Mouse (Mus musculus) MEL (cell line): ENCODE measurements around the gene Arhgap4. TPM values are rescaled to one million over a fixed set of nuclear protein-coding genes. Genes with fewer than 3 reads are reported as not detected.

Experiments used
- DNase-seq: peaks from one replicate; pipeline ENCODE4 v3.0.0; 2011; ENCODE audit warnings: low read depth, low spot score
- H3K27ac ChIP-seq: 2 replicates; pipeline ENCODE4 v1.5.1; 2012; ENCODE audit warnings: low read depth, mild to moderate bottlenecking, control low read depth, low read length, moderate library complexity; ENCODE audit not compliant: control insufficient read depth
- H3K27me3 ChIP-seq, 2 experiments: fragments of 150-350 bp in 1 of 2; sonication (generic) in 1 of 2; 2 replicates each; pipeline ENCODE4 v1.6.1; 2012; ENCODE audit warnings: low read length in 2 of 2, mild to moderate bottlenecking in 2 of 2, improper control_type of control experiment in 1 of 2, moderate library complexity in 1 of 2; ENCODE audit not compliant: insufficient read depth in 2 of 2, control insufficient read depth in 1 of 2
- H3K36me3 ChIP-seq, 2 experiments: 2 replicates each; pipeline ENCODE4 v1.6.1; 2012 to 2014; ENCODE audit warnings: low read length in 2 of 2, improper control_type of control experiment in 1 of 2, inconsistent platforms in 1 of 2, mild to moderate bottlenecking in 1 of 2; ENCODE audit not compliant: insufficient read depth in 2 of 2, control insufficient read depth in 1 of 2
- H3K4me1 ChIP-seq, 2 experiments: fragments of 150-350 bp in 1 of 2; sonication (generic) in 1 of 2; 2 replicates each; pipeline ENCODE4 v1.6.1; 2012; ENCODE audit warnings: low read length in 2 of 2, improper control_type of control experiment in 1 of 2, mild to moderate bottlenecking in 1 of 2; ENCODE audit not compliant: insufficient read depth in 2 of 2, control insufficient read depth in 1 of 2
- H3K4me3 ChIP-seq, 2 experiments: fragments of 150-350 bp in 1 of 2; sonication (generic) in 1 of 2; 2 replicates each; pipeline ENCODE4 v1.5.1; 2012; ENCODE audit warnings: low read depth in 2 of 2, low read length in 2 of 2, mild to moderate bottlenecking in 2 of 2, moderate library complexity in 2 of 2, control low read depth in 1 of 2, improper control_type of control experiment in 1 of 2; ENCODE audit not compliant: control insufficient read depth in 1 of 2, insufficient read depth in 1 of 2
- H3K79me2 ChIP-seq: 2 replicates; pipeline ENCODE4 v1.6.1; 2012; ENCODE audit warnings: mild to moderate bottlenecking, low read length, moderate library complexity; ENCODE audit not compliant: control insufficient read depth, poor library complexity, insufficient read depth
- H3K9ac ChIP-seq: 2 replicates; pipeline ENCODE4 v1.6.1; 2012; ENCODE audit warnings: low read depth, mild to moderate bottlenecking, control low read depth, low read length, moderate library complexity; ENCODE audit not compliant: control insufficient read depth, poor library complexity, severe bottlenecking
- H3K9me3 ChIP-seq: fragments of 150-350 bp; sonication (generic); replicated peaks from 2 replicates; pipeline ENCODE4 v1.6.1; 2012; ENCODE audit warnings: mild to moderate bottlenecking, low read length, improper control_type of control experiment, moderate library complexity; ENCODE audit not compliant: insufficient read depth
- CHD2 ChIP-seq: IDR thresholded peaks from 2 replicates; pipeline ENCODE4 v1.6.1; 2011; ENCODE audit warnings: low read length, improper control_type of control experiment
- CTCF ChIP-seq, 3 experiments: IDR thresholded peaks in 2 of 3; conservative IDR thresholded peaks in 1 of 3; 2 replicates each; pipeline ENCODE4 v1.5.1; 2011 to 2012; ENCODE audit warnings: low read length in 3 of 3, low read depth in 2 of 3, mild to moderate bottlenecking in 2 of 3, improper control_type of control experiment in 1 of 3, inconsistent platforms in 1 of 3, mixed read lengths in 1 of 3, moderate library complexity in 1 of 3; ENCODE audit not compliant: control insufficient read depth in 1 of 3, insufficient read depth in 1 of 3, poor library complexity in 1 of 3, severe bottlenecking in 1 of 3
- ETS1 ChIP-seq: IDR thresholded peaks from 2 replicates; pipeline ENCODE4 v1.6.1; 2012; ENCODE audit warnings: low read depth, mild to moderate bottlenecking, inconsistent platforms, low read length, improper control_type of control experiment, moderate library complexity
- GABPA ChIP-seq: IDR thresholded peaks from 2 replicates; pipeline ENCODE4 v1.6.1; 2012; ENCODE audit warnings: low read depth, mild to moderate bottlenecking, inconsistent platforms, low read length, improper control_type of control experiment, moderate library complexity
- GATA1 ChIP-seq: IDR thresholded peaks from 2 replicates; pipeline ENCODE4 v1.6.1; 2011; ENCODE audit warnings: low read depth, low read length, improper control_type of control experiment
- JUND ChIP-seq: IDR thresholded peaks from 2 replicates; pipeline ENCODE4 v1.6.1; 2011; ENCODE audit warnings: low read depth, mild to moderate bottlenecking, improper control_type of control experiment, low read length
- KAT2A ChIP-seq: conservative IDR thresholded peaks from 2 replicates; pipeline ENCODE4 v1.6.1; 2012; ENCODE audit warnings: low read depth, low read length, improper control_type of control experiment, inconsistent platforms
- MAX ChIP-seq: IDR thresholded peaks from 2 replicates; pipeline ENCODE4 v1.6.1; 2011; ENCODE audit warnings: low read length, improper control_type of control experiment
- MEF2A ChIP-seq: IDR thresholded peaks from 2 replicates; pipeline ENCODE4 v1.6.1; 2014; ENCODE audit warnings: low read depth, mild to moderate bottlenecking, inconsistent platforms, low read length, improper control_type of control experiment; ENCODE audit not compliant: poor library complexity, insufficient replicate concordance, severe bottlenecking; ENCODE audit errors: extremely low read depth
- MXI1 ChIP-seq: IDR thresholded peaks from 2 replicates; pipeline ENCODE4 v1.6.1; 2011; ENCODE audit warnings: mild to moderate bottlenecking, low read depth, low read length, improper control_type of control experiment
- MYB ChIP-seq: IDR thresholded peaks from 2 replicates; pipeline ENCODE4 v1.6.1; 2011; ENCODE audit warnings: mild to moderate bottlenecking, low read depth, low read length, improper control_type of control experiment
- MYC ChIP-seq: IDR thresholded peaks from 2 replicates; pipeline ENCODE4 v1.6.1; 2011; ENCODE audit warnings: low read depth, mild to moderate bottlenecking, low read length, improper control_type of control experiment, moderate library complexity
- POLR2A ChIP-seq, 2 experiments: IDR thresholded peaks; 2 replicates each; pipeline ENCODE4 v1.6.1; 2011 to 2012; ENCODE audit warnings: low read length in 2 of 2, mild to moderate bottlenecking in 2 of 2, control low read depth in 1 of 2, improper control_type of control experiment in 1 of 2, low read depth in 1 of 2, moderate library complexity in 1 of 2; ENCODE audit not compliant: control insufficient read depth in 1 of 2, insufficient read depth in 1 of 2, poor library complexity in 1 of 2
- POLR2AphosphoS5 ChIP-seq: IDR thresholded peaks from 2 replicates; pipeline ENCODE4 v1.6.1; 2012; ENCODE audit warnings: low read depth, borderline replicate concordance, mild to moderate bottlenecking, inconsistent platforms, low read length, moderate library complexity, mixed read lengths
- RCOR1 ChIP-seq: IDR thresholded peaks from 2 replicates; pipeline ENCODE4 v1.6.1; 2012; ENCODE audit warnings: low read depth, mild to moderate bottlenecking, inconsistent platforms, low read length, improper control_type of control experiment
- SIN3A ChIP-seq: IDR thresholded peaks from 2 replicates; pipeline ENCODE4 v1.6.1; 2012; ENCODE audit warnings: low read length, improper control_type of control experiment, inconsistent platforms
- TBP ChIP-seq: IDR thresholded peaks from 2 replicates; pipeline ENCODE4 v1.8.0; 2011; ENCODE audit warnings: low read depth, low read length, improper control_type of control experiment
- TCF12 ChIP-seq: IDR thresholded peaks from 2 replicates; pipeline ENCODE4 v1.6.1; 2014; ENCODE audit warnings: low read depth, mild to moderate bottlenecking, inconsistent platforms, low read length, improper control_type of control experiment, moderate library complexity
- UBTF ChIP-seq: IDR thresholded peaks from 2 replicates; pipeline ENCODE4 v1.6.1; 2012; ENCODE audit warnings: low read depth, mild to moderate bottlenecking, inconsistent platforms, low read length, improper control_type of control experiment, moderate library complexity, borderline replicate concordance; ENCODE audit not compliant: insufficient read depth
- USF2 ChIP-seq, 2 experiments: IDR thresholded peaks; 2 replicates each; pipeline ENCODE4 v1.6.1; 2011 to 2012; ENCODE audit warnings: improper control_type of control experiment in 2 of 2, low read length in 2 of 2, borderline replicate concordance in 1 of 2, inconsistent platforms in 1 of 2, low read depth in 1 of 2, mild to moderate bottlenecking in 1 of 2; ENCODE audit not compliant: insufficient read depth in 1 of 2
- ZKSCAN1 ChIP-seq: IDR thresholded peaks from 2 replicates; pipeline ENCODE4 v1.6.1; 2012; ENCODE audit warnings: low read depth, mild to moderate bottlenecking, inconsistent platforms, low read length, improper control_type of control experiment, moderate library complexity
- ZNF384 ChIP-seq: IDR thresholded peaks from 2 replicates; pipeline ENCODE4 v1.6.1; 2012; ENCODE audit warnings: low read depth, mild to moderate bottlenecking, inconsistent platforms, low read length, improper control_type of control experiment
- polyA plus RNA-seq, 2 experiments: library from polyadenylated mRNA; stranded (reverse) in 1 of 2; unstranded in 1 of 2; fragments of >175 nt in 1 of 2; fragments of >200 nt in 1 of 2; gene quantifications; 2 replicates each; pipeline versions ENCODE4 v1.2.1 to v1.2.4; 2012; ENCODE audit warnings: low replicate concordance in 2 of 2, low read depth in 1 of 2; ENCODE audit not compliant: insufficient read length in 2 of 2, insufficient read depth in 1 of 2, missing spikeins in 1 of 2
- total RNA-seq: library from RNA; depleted of rRNA; stranded (reverse); fragments of 300-350 nt; gene quantifications from 2 replicates; pipeline ENCODE4 v1.2.3, GENCODE M21; 2012

Gene Arhgap4
- total and polyA plus RNA-seq, 3 experiments: 10.3 to 24.5 TPM; not detected in 1

DNA sequence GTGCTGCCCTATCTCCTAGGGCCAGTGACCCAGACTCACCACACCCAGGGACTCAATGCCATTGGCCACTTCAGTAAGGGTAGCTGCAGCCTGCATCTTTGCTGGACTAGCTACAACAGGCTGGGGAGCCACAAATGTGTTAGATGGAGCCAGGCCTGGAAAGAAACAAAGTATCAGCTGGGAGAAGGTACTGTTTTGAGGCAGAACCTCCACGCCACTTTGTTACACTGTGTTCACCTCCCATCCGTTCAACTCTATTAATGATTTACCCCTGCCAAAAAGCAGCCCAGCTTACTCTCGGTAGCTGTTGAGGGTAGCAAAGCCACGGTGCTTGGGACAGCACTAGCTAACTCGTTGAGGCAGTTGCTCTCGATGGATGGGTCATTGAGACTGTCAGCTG is 25.2 kb upstream of the Arhgap4 start:
- no peak overlapping the region for H3K4me3 ChIP-seq
- H3K79me2 ChIP-seq: no peaks in the 10 kb centered on the region; the same call in 1 of the 2 replicates
- H3K27ac ChIP-seq: no peak overlapping the region
- no peaks in the 10 kb centered on the region for H3K9me3 ChIP-seq
- peaks cover 9 to 18% of the 10 kb centered on the region in 2 experiments for H3K36me3 ChIP-seq
- no peak for TF ChIP-seq POLR2A (IDR thresholded peaks at IDR 0.05; ENCODE audit: control insufficient read depth in 1 of 2, insufficient read depth in 1 of 2, low read depth in 1 of 2, low read length in 2 of 2, poor library complexity in 1 of 2)
- no peak for TF ChIP-seq MEF2A
- no peak for TF ChIP-seq MAX
- no peak for TF ChIP-seq CTCF (IDR thresholded peaks at IDR 0.05 in 2 of 3, conservative IDR thresholded peaks at IDR 0.05 in 1 of 3; ENCODE audit: control insufficient read depth in 1 of 3, insufficient read depth in 1 of 3, low read depth in 2 of 3, low read length in 3 of 3, poor library complexity in 1 of 3, severe bottlenecking in 1 of 3)
- no peak for TF ChIP-seq MYC
- TF ChIP-seq JUND: no peak
- TF ChIP-seq RCOR1: no peak
- DNase-seq: no peak
- peaks cover 0 to 10% of the 10 kb centered on the region in 2 experiments; a peak in 3 of 4 replicates for H3K4me1 ChIP-seq
- no peak overlapping the region for H3K9ac ChIP-seq
- no peaks in the 10 kb centered on the region for H3K27me3 ChIP-seq

DNA sequence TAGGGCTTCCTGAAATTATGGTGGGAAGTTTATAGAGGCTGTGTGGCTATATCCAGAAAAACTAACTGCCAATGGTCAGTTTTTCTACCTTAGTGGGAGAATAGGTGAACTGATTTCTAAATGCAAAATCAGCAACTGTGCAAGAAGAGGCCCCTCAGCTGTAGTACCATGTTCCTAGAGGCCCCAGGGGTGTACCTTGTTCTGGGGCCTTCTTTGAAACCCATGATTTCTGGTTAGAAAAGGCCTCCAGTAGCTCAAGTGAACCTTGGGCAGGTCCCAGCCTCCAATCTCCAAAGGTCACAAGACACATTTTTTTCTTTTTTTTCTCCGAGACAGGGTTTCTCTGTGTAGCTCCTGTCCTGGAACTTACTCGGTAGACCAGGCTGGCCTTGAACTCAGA is 20.6 kb upstream of the Arhgap4 start:
- Histone ChIP-seq H3K9me3 (no peaks in the 10 kb centered on the region), H3K36me3 (peaks cover 7 to 27% of the 10 kb centered on the region in 2 experiments), H3K79me2 (no peaks in the 10 kb centered on the region; the same call in 1 of the 2 replicates), H3K27ac (no peak overlapping the region; the same call in 1 of the 2 replicates), H3K4me3 (no peak overlapping the region), H3K27me3 (no peaks in the 10 kb centered on the region), H3K4me1 (peaks cover 0 to 19% of the 10 kb centered on the region in 2 experiments; a peak in 3 of 4 replicates), H3K9ac (no peak overlapping the region)
- no peak for DNase-seq
- TF ChIP-seq GABPA (no peak), TCF12 (no peak), UBTF (no peak), TBP (no peak), POLR2AphosphoS5 (no peak), KAT2A (no peak), MXI1 (no peak), GATA1 (no peak), USF2 (IDR thresholded peaks at IDR 0.05; ENCODE audit: borderline replicate concordance in 1 of 2, insufficient read depth in 1 of 2, low read depth in 1 of 2, low read length in 2 of 2) (no peak), ETS1 (no peak), ZNF384 (no peak), JUND (no peak), ZKSCAN1 (no peak), CHD2 (no peak), MYB (no peak), SIN3A (no peak)
